Mouse (Mus musculus) G1E-ER4 (cell line): ENCODE measurements around the gene Ccdc144b. TPM values are rescaled to one million over a fixed set of nuclear protein-coding genes. Genes with fewer than 3 reads are reported as not detected.

Source experiments
- GATA1 ChIP-seq: IDR thresholded peaks from one replicate; pipeline ENCODE4 v1.8.0; 2012; ENCODE audit warnings: low read length, inconsistent platforms
- polyA plus RNA-seq: library from polyadenylated mRNA; stranded (reverse); fragments of >175 nt; gene quantifications from 2 replicates; pipeline ENCODE4 v1.2.3, GENCODE M21; 2012

Gene Ccdc144b
- polyA plus RNA-seq, 1 experiment = not detected

DNA sequence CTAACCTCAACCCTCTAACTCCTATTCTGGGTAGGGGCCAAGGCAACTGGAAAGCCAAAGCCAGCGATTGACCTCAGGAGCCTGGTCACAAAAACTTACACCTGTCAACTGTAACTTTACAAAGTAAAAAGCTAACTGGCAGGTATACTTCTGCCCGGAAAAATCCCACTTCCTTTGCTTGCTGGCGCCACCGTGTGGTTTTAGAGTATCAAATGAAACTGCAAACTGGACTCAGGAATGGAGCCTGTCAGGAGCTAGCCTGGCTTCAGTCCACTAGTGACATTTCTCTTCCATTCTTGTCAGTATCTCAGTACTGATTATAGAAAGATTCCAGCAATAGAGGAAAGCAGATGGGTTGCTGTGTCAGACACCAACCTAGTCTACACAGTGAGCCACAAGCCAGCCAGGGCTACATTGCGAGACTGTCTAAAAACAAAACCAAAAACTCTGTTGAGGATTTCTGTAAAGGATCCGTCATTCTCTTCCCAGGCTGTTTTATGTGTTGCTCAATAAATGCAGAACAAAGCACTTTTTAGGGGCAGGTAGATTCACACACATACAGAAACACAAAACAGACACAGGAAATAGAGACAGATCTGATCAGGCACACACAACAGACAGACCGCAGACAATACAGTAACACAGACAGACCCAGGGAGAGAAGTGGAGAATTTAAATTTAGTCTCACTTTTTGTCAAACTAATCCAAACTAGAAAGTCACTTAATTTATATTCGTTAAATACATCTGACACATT lies 6.9 kb upstream of the Ccdc144b start:
- TF ChIP-seq GATA1 = no peak

DNA sequence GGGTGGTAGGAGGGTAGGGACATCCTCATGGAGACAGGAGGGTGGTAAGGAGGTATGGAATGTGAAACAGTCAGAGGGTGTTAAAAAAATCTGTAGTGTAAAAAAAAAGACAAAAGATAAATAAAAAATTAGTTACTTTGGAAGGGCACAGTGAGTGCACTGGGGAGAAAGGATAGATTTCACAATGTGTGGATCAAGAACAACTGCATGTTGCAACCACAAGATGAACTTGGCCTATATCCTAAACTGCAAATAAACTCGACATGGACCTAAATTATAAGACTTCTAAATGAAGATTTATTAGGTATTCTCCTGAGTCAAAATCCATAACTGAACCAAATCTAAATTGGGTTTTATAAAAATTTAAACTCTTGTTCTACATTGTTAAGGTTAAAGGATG lies 4.2 kb downstream of the Ccdc144b start:
- TF ChIP-seq GATA1 = no peak

DNA sequence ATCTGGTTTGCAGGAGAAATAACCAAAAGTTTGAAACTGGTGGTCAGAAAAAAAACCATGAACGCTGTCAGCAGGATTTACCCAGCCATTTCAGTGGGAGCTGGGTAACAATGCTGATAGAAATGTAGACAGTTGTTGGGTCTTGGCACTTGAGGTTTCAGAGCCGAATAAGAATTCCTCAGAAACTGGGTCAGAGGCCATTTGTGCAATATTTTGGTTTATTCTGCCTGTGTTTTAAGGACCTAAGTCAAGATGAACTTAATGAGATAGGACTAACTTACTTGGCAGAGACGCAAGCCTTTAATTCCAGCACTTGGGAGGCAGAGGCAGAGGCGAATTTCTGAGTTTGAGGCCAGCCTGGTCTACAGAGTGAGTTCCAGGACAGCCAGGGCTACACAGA lies 8.3 kb downstream of the Ccdc144b start:
- TF ChIP-seq GATA1 = no peak

GRCm38 (mm10) chr3:36044520-36044919 lies 8.8 kb downstream of the Ccdc144b start:
- no peak for TF ChIP-seq GATA1

DNA sequence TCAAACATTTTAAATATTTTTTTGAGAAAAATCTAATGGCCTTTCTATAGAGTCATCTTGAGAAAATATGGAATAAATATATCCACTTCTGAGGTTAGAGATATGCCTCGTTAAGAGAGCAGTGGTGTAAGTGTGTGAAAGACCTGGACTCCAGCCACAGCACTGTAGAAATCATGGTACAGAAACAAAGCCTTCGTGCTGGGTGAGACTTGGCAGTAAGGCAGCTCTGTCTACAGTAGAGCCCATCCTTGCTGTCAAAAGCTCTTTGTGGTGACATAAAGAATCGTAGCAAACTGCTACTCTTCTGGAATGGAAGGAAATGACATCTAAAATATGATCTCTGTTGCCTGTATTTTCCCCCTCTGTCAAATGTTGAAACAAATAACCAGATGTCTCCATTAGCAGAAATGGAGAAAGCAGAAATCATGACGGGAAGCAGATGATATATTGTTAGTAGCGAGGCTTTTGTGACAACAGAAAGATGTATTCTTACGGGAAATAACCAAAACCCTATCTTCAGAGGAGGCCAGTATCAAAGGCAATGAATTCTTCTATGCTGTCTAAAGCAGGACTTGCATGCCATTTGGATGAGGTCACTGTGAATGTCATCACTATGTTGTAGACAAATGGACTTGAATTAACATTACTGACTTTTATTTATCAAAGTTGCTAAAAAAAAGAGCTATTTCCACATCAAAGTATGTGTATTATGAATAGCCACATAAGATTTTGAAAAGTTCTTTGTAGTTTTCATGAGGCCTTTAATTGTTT lies 21.4 kb downstream of the Ccdc144b start:
- no peak for TF ChIP-seq GATA1

DNA sequence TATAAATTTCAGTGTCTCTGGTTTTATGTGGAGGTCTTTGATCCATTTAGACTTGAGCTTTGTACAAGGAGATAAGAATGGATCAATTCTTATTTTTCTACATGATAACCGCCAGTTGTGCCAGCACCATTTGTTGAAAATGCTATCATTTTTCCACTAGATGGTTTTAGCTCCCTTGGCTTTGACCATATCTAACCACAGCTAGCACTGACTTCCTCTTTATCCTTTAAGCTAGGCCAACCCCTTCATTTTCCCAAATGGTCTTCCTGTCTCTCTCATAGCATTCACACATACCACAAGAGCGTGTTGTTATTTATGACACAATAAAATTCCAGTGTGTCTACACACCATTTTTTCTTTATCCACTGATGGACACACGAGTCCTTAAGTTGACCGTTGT lies 23.4 kb downstream of the Ccdc144b start:
- TF ChIP-seq GATA1 = no peak

GRCm38 (mm10) chr3:36025732-36026131 lies 27.6 kb downstream of the Ccdc144b start:
- TF ChIP-seq GATA1 = no peak

- no peak for TF ChIP-seq GATA1
Measured at GRCm38 (mm10) chr3:36011239-36011638, 42.1 kb downstream of the Ccdc144b start.

DNA sequence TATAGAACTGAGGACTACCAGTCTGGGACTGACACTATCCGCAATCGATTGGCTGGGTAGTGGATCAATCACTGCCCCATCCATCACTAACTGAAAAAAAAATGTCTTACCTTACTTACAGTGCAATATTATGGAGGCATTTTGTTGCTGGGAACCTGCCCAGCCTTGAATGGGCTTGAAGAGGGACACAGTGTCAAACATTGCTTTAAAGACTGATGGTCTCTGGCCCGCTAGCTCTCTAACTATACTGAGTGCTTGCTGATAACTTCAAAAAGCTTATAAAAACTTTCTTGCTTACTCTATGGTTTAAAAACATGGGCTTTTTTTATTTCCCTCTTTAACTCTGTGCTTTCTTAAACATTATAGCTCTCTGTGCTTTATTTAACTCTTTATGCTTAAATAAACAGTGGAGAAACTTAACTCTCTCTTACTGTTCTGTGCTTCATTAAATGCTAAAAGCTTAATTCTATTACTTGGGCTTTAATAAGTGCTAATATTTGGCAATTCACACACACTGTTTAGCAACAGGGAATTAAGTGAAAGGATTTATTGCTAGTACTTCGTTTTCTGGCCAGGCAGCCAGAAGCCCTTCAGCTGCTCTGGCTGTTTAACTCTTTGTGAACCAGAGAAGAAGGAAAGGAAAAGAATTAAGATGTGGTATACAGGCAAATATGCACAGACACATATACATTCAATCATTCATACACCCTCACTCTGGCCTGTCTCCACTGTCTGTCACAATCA lies 44.8 kb downstream of the Ccdc144b start:
- TF ChIP-seq GATA1 = no peak

DNA sequence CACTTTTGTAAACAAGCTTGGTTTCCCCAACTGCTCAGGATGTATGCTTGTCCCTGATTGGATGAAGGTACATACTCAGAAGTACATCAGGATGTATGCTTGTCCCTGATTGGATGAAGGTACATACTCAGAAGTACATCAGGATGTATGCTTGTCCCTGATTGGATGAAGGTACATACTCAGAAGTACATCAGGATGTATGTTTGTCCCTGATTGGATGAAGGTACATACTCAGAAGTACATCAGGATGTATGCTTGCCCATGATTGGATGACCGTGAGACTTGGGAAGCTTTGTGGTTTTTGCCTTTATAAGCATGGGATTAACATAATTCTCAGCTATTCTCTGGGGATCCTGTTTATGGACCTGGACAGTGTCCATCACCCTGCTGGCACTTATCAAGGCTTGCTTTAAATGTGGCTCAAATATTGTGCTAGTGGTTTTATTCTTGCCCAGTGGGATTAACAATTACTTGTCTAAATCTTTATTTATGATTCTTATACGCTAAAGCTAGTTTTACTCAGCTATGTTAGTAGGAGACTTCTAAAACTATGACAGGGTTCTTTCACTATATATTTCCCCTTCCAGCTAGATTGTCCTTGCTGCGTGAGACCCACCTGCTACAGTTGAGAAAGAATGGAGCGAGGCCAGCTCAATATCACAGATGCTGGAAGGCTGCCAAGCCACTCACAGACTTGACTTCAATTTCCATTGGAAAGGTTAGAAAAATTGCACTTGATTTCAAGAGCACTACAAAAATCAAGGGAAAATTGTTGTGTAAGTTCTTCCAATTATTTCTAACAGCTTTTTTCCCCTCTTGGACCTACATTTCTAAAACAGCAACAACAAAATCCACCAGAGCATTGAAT lies 49.1 kb downstream of the Ccdc144b start:
- TF ChIP-seq GATA1 = no peak

DNA sequence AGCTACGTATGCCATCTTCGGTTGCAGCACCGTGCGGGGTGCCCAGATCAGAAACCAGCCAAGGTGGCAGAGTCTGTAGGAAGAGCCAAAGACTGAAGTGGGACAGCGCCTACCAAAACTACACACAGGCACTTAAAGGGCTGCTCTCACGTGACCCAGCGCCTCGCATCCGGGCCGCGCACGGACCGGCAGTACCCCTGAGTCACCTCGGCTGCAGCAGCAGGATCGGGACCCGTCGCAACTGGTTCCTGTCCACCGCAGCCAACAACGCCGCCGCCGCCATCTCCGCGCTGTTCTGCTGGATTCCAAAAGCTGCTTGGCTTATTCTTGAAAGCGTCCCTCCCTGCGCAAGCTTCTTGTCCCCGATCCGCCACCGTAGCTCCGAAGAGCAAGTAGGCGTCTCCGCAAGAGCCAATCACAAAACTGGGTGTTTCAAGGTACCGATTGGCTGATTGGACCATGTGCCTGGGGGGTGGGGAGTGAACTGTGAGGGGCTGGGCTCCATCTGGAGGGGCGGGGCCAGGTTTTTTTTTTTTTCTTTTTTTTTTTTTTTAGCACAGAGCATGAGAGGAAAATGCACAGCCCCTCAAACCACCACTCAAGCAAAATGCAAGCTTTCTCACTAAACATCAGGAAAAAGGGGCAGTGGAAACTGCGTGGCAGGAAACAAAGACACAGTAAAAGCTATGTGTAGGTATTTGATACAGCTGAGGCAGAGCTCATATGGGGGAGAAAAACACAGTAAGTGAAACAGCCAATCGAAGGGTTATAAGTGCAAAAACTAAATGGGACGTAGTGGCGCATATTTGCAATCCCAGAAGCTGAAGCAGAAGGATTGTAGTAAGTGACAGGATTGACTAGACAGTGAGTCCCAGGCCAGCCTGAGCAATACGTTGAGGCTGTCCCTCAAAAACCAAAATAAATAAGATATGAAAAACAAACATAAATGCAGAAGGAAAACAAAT lies 52.8 kb downstream of the Ccdc144b start, which contains the start of gene Mccc1:
Mccc1 (minus strand) TSS at position 404 of the 965 bp plus-strand sequence.
- TF ChIP-seq GATA1 = no peak

DNA sequence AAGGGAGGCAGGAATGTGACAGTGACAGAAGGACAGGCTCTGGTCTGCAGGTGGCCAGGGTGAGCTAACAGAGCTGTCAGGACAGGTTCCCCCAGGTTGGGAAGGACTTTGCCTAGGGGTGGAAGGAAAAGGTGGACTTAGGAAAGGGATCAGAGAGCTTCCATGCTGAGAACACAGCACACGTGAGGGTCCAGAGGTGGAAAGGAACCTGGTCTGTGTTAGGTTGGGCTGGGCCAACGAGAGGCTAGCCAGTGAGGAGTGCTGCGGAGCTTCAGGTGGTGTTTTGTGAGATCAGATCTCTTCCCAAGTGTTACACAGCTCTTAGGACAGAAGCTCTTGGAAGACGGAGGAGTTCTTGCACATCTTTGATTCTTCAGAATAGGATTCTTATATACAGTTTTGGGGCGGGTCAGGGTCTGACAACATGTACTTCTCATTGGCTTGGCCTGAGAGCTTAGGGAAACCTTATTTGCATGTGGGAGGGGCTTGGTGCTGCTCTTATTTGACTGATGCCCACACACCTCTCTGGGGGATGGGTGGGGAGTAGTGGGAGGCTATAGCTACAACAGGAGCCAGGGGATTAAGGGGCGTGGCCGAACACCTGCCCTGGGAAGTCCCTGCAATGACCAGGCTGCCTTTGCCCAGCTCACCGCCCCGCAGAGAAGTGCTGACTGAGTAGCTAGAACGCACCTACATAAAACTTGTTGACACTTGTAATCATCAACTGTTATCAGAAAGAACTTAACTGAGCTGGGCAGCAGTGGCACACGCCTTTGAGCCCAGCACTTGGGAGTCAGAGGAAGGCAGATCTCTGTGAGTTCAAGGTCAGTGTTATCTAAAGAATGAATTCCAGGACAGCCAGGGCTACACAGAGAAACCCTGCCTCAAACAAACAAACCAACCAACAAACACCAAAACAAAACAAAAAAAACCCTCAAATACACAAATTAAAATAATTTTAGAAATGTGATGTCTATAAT lies 58.5 kb downstream of the Ccdc144b start:
- no peak for TF ChIP-seq GATA1

DNA sequence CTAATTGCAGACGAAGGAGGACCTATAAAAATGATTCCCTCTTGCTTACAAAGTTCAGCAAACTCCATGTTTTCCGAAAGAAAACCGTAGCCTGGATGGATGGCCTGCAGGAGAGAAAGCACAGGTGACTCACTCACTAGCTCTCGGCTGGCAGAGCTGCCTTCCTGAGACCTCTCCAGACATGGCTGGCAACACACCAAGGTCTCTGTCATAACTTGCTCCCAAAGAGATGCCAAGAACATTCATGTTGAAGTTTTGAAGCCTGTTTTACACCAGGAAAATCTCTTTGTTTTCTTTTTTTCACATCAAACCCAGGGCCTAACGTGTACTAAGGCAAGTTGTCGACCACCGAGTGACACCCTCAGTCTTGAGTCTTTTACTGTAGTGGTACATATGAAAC lies 62.6 kb downstream of the Ccdc144b start:
- no peak for TF ChIP-seq GATA1
